Mouse (Mus musculus) liver, embryonic 11.5 days (tissue): Measurements from ENCODE around the gene Cul4a. TPM values are rescaled to one million over a fixed set of nuclear protein-coding genes. Genes with fewer than 3 reads are reported as not detected.
A peak's percentile ranks its signal among the peaks of the same experiment; 100 is the strongest.

Experiments used
- ATAC-seq: fragments of 200-750 bp; cut with Nextera tagmentation; replicated peaks from 2 replicates; pipeline ENCODE4 v1.8.0; 2017; ENCODE audit warnings: moderate number of reproducible peaks, mild to moderate bottlenecking, moderate TSS enrichment, moderate library complexity; ENCODE audit not compliant: low FRiP score
- DNase-seq: peaks from one replicate; pipeline ENCODE4 v3.0.0-alpha.2; 2017; ENCODE audit warnings: low spot score
- H3K27ac ChIP-seq: fragments of 300-500 bp; sonication (generic); 2 replicates; pipeline ENCODE4 v1.5.1; 2014; ENCODE audit warnings: mild to moderate bottlenecking, low read depth, low read length, control low read depth
- H3K27me3 ChIP-seq: fragments of 300-500 bp; sonication (generic); replicated peaks from 2 replicates; pipeline ENCODE4 v1.6.1; 2014; ENCODE audit warnings: low read length, mixed read lengths; ENCODE audit not compliant: control insufficient read depth, insufficient read depth
- H3K36me3 ChIP-seq: fragments of 300-500 bp; sonication (generic); 2 replicates; pipeline ENCODE4 v1.6.1; 2014; ENCODE audit warnings: mild to moderate bottlenecking, low read length, moderate library complexity, mixed read lengths; ENCODE audit not compliant: control insufficient read depth, insufficient read depth
- H3K4me1 ChIP-seq: fragments of 300-500 bp; sonication (generic); replicated peaks from 2 replicates; pipeline ENCODE4 v1.6.1; 2014; ENCODE audit warnings: low read length, mixed read lengths; ENCODE audit not compliant: control insufficient read depth, insufficient read depth
- H3K4me2 ChIP-seq: fragments of 300-500 bp; sonication (generic); 2 replicates; pipeline ENCODE4 v1.6.1; 2014; ENCODE audit warnings: mild to moderate bottlenecking, control low read depth, moderate library complexity
- H3K4me3 ChIP-seq: fragments of 300-500 bp; sonication (generic); 2 replicates; pipeline ENCODE4 v1.5.1; 2014; ENCODE audit warnings: low read depth, low read length, control low read depth
- H3K9ac ChIP-seq: fragments of 300-500 bp; sonication (generic); 2 replicates; pipeline ENCODE4 v1.6.1; 2014; ENCODE audit warnings: low read depth, low read length, control low read depth
- H3K9me3 ChIP-seq: fragments of 300-500 bp; sonication (generic); 2 replicates; pipeline ENCODE4 v1.6.1; 2016; ENCODE audit warnings: low read length, inconsistent platforms, mixed read lengths; ENCODE audit not compliant: control insufficient read depth
- WGBS: fragments of 180-500 bp; shearing (Covaris S2); extraction: QIAGEN DNeasy Blood & Tissue Kit; methylation state at CpG from one replicate; pipeline ENCODE4 v1.1.7; 2014; 5-methylcytosine and 5-hydroxymethylcytosine counted together
- polyA plus RNA-seq: library from polyadenylated mRNA; unstranded; fragments of >200 nt; fragmentation: Nextera tagmentation; extraction: Ambion mirVana; gene quantifications from 2 replicates; pipeline ENCODE4 v1.2.1, GENCODE M21; 2014

Cul4a gene
- polyA plus RNA-seq, 1 experiment from 2014 or later = 111 TPM

GRCm38 (mm10) chr8:13178137-13178536 is 72.7 kb downstream of the Cul4a start:
- H3K36me3 ChIP-seq = peaks cover 31% of the 10 kb centered on the region
- H3K27ac ChIP-seq = no peak overlapping the region

GRCm38 (mm10) chr8:13179482-13179881 is 74.1 kb downstream of the Cul4a start:
- ATAC-seq = no peak
- Histone ChIP-seq H3K27ac (no peak overlapping the region), H3K36me3 (peaks cover 21% of the 10 kb centered on the region; the same call in 1 of the 2 replicates), H3K9ac (no peak overlapping the region), H3K4me1 (peaks cover 5% of the 10 kb centered on the region; the same call in 1 of the 2 replicates), H3K4me3 (no peak overlapping the region), H3K27me3 (no peaks in the 10 kb centered on the region), H3K9me3 (no peaks in the 10 kb centered on the region), H3K4me2 (no peak overlapping the region)
- WGBS = 75% methylated on average over 6 of the region's 6 CpGs
- DNase-seq = no peak

More at GRCm38 (mm10) chr8:13178137-13178536, 72.7 kb downstream of the Cul4a start:
- Histone ChIP-seq H3K27me3 (no peaks in the 10 kb centered on the region), H3K4me2 (no peak overlapping the region), H3K4me1 (peaks cover 5% of the 10 kb centered on the region; the same call in 1 of the 2 replicates), H3K4me3 (no peak overlapping the region), H3K9me3 (no peaks in the 10 kb centered on the region), H3K9ac (no peak overlapping the region)
- no peak for ATAC-seq
- WGBS = 92% methylated on average over 5 of the region's 5 CpGs
- DNase-seq = no peak

GRCm38 (mm10) chr8:13179948-13180347 is 74.5 kb downstream of the Cul4a start:
- H3K4me1 ChIP-seq = peaks cover 5% of the 10 kb centered on the region; the same call in 1 of the 2 replicates
- H3K27ac ChIP-seq = no peak overlapping the region
- no peak overlapping the region for H3K4me3 ChIP-seq
- H3K4me2 ChIP-seq = no peak overlapping the region
- DNase-seq (no peak), ATAC-seq (no peak)
- H3K27me3 ChIP-seq = no peaks in the 10 kb centered on the region
- H3K9me3 ChIP-seq = no peaks in the 10 kb centered on the region
- H3K9ac ChIP-seq = no peak overlapping the region
- 77% methylated on average over 7 of the region's 7 CpGs for WGBS
- H3K36me3 ChIP-seq = peaks cover 18% of the 10 kb centered on the region; the same call in 1 of the 2 replicates

GRCm38 (mm10) chr8:13180408-13180807 is 75.0 kb downstream of the Cul4a start:
- ATAC-seq = no peak
- no peak overlapping the region for H3K27ac ChIP-seq

GRCm38 (mm10) chr8:13180911-13181690 is 75.7 kb downstream of the Cul4a start:
- ATAC-seq (no peak; the same call in 1 of the 2 replicates), DNase-seq (no peak)
- Histone ChIP-seq H3K9me3 (no peaks in the 10 kb centered on the region), H3K27me3 (no peaks in the 10 kb centered on the region), H3K4me3 (no peak overlapping the region), H3K36me3 (peaks cover 13% of the 10 kb centered on the region; the same call in 1 of the 2 replicates), H3K27ac (no peak overlapping the region), H3K4me1 (peaks cover 5% of the 10 kb centered on the region; the same call in 1 of the 2 replicates), H3K4me2 (no peak overlapping the region), H3K9ac (no peak overlapping the region)
- 72% methylated on average over 18 of the region's 18 CpGs for WGBS

More at GRCm38 (mm10) chr8:13180408-13180807, 75.0 kb downstream of the Cul4a start:
- peaks cover 17% of the 10 kb centered on the region; the same call in 1 of the 2 replicates for H3K36me3 ChIP-seq
- 74% methylated on average over 9 of the region's 9 CpGs for WGBS
- H3K9ac ChIP-seq = no peak overlapping the region
- H3K4me1 ChIP-seq = peaks cover 5% of the 10 kb centered on the region; the same call in 1 of the 2 replicates
- H3K9me3 ChIP-seq = no peaks in the 10 kb centered on the region
- no peak for DNase-seq
- no peak overlapping the region for H3K4me3 ChIP-seq
- no peak overlapping the region for H3K4me2 ChIP-seq
- H3K27me3 ChIP-seq = no peaks in the 10 kb centered on the region

GRCm38 (mm10) chr8:13181691-13181976 is 76.2 kb downstream of the Cul4a start:
- no peaks in the 10 kb centered on the region for H3K9me3 ChIP-seq
- H3K27ac ChIP-seq = no peak overlapping the region
- DNase-seq (no peak), ATAC-seq (peak; percentile 56; the same call in 1 of the 2 replicates)
- H3K4me2 ChIP-seq = no peak overlapping the region
- peaks cover 10% of the 10 kb centered on the region; the same call in 1 of the 2 replicates for H3K36me3 ChIP-seq
- no peak overlapping the region for H3K4me3 ChIP-seq
- H3K27me3 ChIP-seq = no peaks in the 10 kb centered on the region
- H3K4me1 ChIP-seq = peaks cover 5% of the 10 kb centered on the region; the same call in 1 of the 2 replicates
- WGBS = 42% methylated on average over 2 of the region's 2 CpGs
- no peak overlapping the region for H3K9ac ChIP-seq

- Histone ChIP-seq H3K4me3 (no peak overlapping the region), H3K4me2 (no peak overlapping the region), H3K9me3 (no peaks in the 10 kb centered on the region), H3K9ac (no peak overlapping the region), H3K4me1 (peaks cover 3% of the 10 kb centered on the region; the same call in 1 of the 2 replicates), H3K36me3 (0 out of 2 replicates have a peak, but pooled peaks cover 2% of the 10 kb centered on the region), H3K27me3 (no peaks in the 10 kb centered on the region), H3K27ac (no peak overlapping the region)
- DNase-seq (no peak), ATAC-seq (no peak)
- WGBS = 85% methylated on average over 8 of the region's 8 CpGs
Measured at GRCm38 (mm10) chr8:13186819-13187218, 81.4 kb downstream of the Cul4a start.

- no peak overlapping the region for H3K27ac ChIP-seq
- peaks cover 1% of the 10 kb centered on the region; the same call in 1 of the 2 replicates for H3K4me1 ChIP-seq
- 0 out of 2 replicates have a peak, but pooled peaks cover 2% of the 10 kb centered on the region for H3K36me3 ChIP-seq
- DNase-seq (no peak), ATAC-seq (no peak)
- no peaks in the 10 kb centered on the region for H3K27me3 ChIP-seq
- H3K4me2 ChIP-seq = no peak overlapping the region
- WGBS = 80% methylated on average over 9 of the region's 9 CpGs
- H3K9me3 ChIP-seq = no peaks in the 10 kb centered on the region
- no peak overlapping the region for H3K4me3 ChIP-seq
- no peak overlapping the region for H3K9ac ChIP-seq
Measured at GRCm38 (mm10) chr8:13187229-13187628, 81.8 kb downstream of the Cul4a start.
